Mouse (Mus musculus) right cerebral cortex, postnatal 36 days (tissue): Measurements from ENCODE around the gene Sfmbt2.

Source experiments
- DNase-seq, 2 experiments: peaks; one replicate each; pipeline ENCODE4 v3.0.0; 2022; ENCODE audit warnings: low spot score in 2 of 2, mixed read lengths in 1 of 2

Sfmbt2 gene

GRCm38 (mm10) chr2:10372321-10372723 is 2.0 kb downstream of the Sfmbt2 start:
- DNase-seq: peak; percentile 43 to 54

GRCm38 (mm10) chr2:10372776-10373507 is 2.6 kb downstream of the Sfmbt2 start:
- no peak for DNase-seq

DNA sequence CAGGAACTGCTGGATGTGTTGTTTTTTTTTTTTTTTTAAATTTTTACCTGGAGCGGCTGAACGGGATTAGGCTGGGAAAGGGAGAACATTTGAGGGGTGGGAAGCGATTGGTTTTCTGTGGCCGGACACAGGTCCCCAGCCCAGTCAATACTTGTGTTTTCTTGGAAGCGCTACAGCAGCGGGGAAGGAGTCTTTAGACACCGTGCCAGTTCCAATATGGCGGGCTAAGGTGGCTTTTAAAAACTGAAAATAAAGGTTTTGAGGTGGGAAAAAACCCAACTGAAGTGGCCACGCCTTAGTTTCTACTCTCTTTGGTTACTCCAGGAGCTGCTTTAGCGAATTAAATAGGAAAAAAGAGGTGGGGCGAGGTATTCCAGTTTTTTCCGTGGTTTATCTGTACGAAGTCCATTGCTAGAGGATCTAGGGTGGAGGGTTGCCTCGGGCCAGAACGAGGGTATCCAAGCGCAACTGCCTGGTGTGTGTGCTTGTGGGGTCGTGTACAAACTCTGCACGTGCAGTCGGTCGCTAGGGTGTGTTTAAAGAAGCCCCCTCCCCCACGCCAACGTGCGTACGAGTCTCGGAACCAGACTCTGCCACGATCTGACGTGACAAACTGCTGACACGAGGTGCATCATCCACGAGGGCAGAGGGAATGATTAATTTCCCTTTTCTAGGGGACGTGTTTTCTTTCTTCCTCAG is 3.3 kb downstream of the Sfmbt2 start:
- DNase-seq: no peak

DNA sequence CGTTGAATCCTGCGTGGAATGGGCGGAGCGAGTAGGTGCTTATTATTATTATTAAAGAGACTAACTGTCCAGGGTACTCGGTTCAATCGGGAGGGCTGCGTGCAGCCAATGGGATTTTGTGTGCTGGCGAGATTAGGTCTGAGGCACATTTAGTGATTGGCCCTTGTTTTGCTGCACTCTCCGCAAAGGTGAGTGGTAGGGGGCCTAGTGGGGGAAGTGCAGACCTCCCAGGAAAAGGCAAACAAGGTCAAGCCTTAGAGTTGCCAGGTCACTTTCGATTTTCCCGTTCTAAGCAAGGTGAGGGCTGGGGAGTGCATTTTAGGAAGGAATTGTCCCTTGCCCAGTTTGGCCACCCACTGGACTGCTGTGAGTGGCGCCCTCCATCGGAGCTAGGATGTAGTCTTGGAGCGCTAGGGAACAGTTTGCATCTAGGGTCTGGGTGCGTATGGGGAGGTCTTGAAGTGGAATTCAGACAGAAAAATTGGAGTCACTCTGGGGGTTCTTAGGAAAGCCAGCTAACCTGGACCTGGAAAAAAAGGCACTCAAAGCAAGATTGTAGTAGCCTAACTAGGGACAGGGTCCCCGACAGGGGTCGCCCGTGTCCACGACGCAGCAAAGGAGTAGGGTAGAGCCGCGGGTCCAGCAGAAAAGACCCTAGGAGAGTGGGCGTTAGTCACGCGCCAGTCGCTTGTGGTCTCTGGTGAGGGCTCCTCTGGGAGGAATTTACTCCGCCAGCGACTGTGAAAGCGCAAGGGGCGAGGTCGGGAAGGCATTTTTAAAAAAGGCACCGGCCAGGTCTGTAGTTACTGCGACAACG is 4.1 kb downstream of the Sfmbt2 start:
- peak in 1 of 2 experiments; percentile 9 for DNase-seq

DNA sequence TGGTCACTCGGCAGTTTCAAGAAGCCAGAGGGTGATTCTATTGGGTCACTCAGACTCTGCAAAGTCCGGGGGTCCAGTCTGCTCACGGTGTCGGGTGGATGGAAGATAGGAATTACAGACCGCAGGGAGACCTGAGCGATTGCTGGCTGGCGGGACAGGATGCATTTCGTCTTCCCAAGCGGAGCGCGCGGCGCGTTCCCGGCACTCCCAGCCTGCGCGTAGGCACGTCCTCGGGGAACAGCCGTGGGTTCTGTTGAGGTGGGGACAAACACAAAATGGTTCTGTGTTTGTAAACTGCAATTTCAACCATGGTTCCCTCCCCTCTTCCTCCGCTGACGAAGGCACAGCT is 4.7 kb downstream of the Sfmbt2 start:
- DNase-seq: peak in 1 of 2 experiments; percentile 10

GRCm38 (mm10) chr2:10389988-10390387 is 19.7 kb downstream of the Sfmbt2 start:
- DNase-seq: no peak

- no peak for DNase-seq
Observed at GRCm38 (mm10) chr2:10390791-10391190, 20.5 kb downstream of the Sfmbt2 start.

DNA sequence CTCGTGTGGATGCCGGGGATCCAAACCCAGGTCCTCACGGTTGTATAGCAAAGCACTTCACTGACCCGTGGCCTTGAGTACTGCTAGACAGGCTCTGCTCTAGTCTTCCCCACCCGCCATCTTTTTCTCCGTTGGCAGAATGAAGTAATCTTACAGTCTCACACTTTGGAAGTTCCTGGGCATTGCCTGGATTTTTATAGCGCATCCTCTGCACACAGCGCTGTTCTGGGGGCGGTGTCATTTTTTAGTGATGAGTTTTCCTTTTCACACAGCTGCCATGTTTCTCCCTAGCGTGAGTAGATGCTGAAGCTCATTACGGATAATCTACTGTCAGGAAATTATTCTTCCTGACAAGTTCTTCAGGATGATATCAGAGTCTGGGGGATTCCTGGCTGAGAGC is 24.8 kb downstream of the Sfmbt2 start:
- peak; percentile 64 to 70 for DNase-seq

- DNase-seq: no peak
Observed at GRCm38 (mm10) chr2:10397790-10398189, 27.5 kb downstream of the Sfmbt2 start.

GRCm38 (mm10) chr2:10406151-10406550 is 35.8 kb downstream of the Sfmbt2 start:
- no peak for DNase-seq

GRCm38 (mm10) chr2:10409422-10409821 is 39.1 kb downstream of the Sfmbt2 start:
- DNase-seq: no peak

DNA sequence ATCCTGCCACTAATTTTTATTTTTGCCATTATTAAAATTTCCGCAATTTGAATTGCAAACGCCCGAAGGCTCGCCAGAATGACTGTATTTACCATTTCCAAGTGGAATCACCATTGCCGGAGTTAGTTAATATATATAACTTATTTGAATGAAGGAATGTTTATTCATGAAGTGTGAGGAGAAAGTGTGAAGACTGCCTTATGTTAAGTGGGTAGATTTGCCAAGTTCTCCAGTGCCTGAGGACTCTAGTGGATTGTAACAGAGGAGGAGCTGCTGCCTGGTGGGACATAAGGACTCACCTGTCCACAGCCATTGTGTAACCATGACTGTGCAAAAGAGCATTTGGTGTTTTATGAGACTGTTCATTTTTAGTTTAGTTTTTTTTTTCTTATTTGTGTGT is 39.8 kb downstream of the Sfmbt2 start:
- peak; percentile 2 to 17 for DNase-seq

DNA sequence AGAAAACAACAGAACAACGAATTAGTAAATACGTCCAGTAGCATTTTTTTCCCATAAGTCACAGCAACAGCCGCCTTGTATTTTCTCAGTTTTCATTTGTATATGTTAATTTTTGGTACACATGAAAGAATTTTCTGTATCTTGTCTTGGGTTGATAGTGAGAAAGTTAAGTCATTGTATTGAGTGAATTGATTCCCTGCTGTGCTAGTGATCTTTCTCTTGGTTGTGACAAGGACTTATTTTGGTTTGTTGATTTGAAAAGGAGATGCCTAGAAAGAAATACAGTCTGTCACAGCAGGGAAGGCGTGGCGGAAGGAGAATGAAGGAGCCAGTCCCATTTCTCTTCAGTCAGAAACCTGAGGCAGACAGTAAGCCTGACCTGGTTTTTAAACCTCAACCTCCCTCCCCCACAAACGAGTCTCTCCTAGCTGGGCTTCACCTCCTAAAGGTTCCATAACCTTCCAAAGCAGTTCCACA is 50.7 kb downstream of the Sfmbt2 start:
- DNase-seq: no peak

GRCm38 (mm10) chr2:10437290-10437689 is 67.0 kb downstream of the Sfmbt2 start:
- DNase-seq: no peak

GRCm38 (mm10) chr2:10441811-10442210 is 71.5 kb downstream of the Sfmbt2 start:
- DNase-seq: no peak

- no peak for DNase-seq
Observed at GRCm38 (mm10) chr2:10453577-10453976, 83.3 kb downstream of the Sfmbt2 start.

GRCm38 (mm10) chr2:10458309-10458708 is 88.0 kb downstream of the Sfmbt2 start:
- DNase-seq: no peak

- no peak for DNase-seq
Observed at GRCm38 (mm10) chr2:10516516-10516915, 146.2 kb downstream of the Sfmbt2 start.

GRCm38 (mm10) chr2:10521719-10522415 is 151.6 kb downstream of the Sfmbt2 start:
- DNase-seq: no peak

GRCm38 (mm10) chr2:10525622-10526021 is 155.3 kb downstream of the Sfmbt2 start:
- DNase-seq: no peak

DNA sequence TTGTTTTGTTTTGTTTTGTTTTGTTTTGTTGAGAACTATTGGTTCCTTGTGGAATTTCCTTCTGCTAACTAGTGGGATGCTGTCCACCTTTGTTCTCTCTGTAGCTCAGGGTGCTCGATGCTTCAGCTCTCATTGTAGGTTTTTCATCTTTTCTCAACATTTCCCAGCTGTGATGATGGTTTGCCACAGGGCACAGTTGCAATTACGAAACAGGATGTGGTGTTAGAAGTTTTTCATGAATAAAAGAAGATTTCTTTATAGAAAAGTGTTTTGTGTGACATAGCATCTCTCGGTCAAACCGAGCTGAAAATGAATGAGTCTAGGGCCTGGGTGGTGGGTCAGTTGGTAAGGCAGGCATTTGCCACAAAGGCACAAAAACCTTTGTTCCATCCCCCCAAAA is 171.5 kb downstream of the Sfmbt2 start:
- DNase-seq: no peak

GRCm38 (mm10) chr2:10542388-10542787 is 172.1 kb downstream of the Sfmbt2 start:
- DNase-seq: no peak
